Mouse (Mus musculus) G1E-ER4 (cell line): ENCODE measurements around the gene Olfr573-ps1. TPM values are rescaled to one million over a fixed set of nuclear protein-coding genes. Genes with fewer than 3 reads are reported as not detected.

Experiments
- GATA1 ChIP-seq: IDR thresholded peaks from one replicate; pipeline ENCODE4 v1.8.0; 2012; ENCODE audit warnings: low read length, inconsistent platforms
- polyA plus RNA-seq: library from polyadenylated mRNA; stranded (reverse); fragments of >175 nt; gene quantifications from 2 replicates; pipeline ENCODE4 v1.2.3, GENCODE M21; 2012

The Olfr573-ps1 gene
- polyA plus RNA-seq = not detected in 2 replicates

- TF ChIP-seq GATA1 = no peak
Measured at GRCm38 (mm10) chr7:102942475-102942874, at the start of gene Olfr573-ps1. Gene Olfr573-ps1, minus strand, starts transcription at chr7:102942575.

GRCm38 (mm10) chr7:102989224-102989623, 46.8 kb upstream of the Olfr573-ps1 start, which contains the start of gene Olfr578:
Gene Olfr578, minus strand, starts transcription at chr7:102989324.
- TF ChIP-seq GATA1 = no peak

- no peak for TF ChIP-seq GATA1
Measured at GRCm38 (mm10) chr7:102975843-102976242, 33.5 kb upstream of the Olfr573-ps1 start, which contains the start of gene Olfr577. Gene Olfr577, minus strand, starts transcription at chr7:102975943.

GRCm38 (mm10) chr7:102974399-102974798, 32.0 kb upstream of the Olfr573-ps1 start:
- TF ChIP-seq GATA1 = no peak

GRCm38 (mm10) chr7:102962360-102962759, 20.0 kb upstream of the Olfr573-ps1 start, which contains the start of gene Olfr576:
Gene Olfr576, plus strand, starts transcription at chr7:102962660.
- no peak for TF ChIP-seq GATA1

- no peak for TF ChIP-seq GATA1
Measured at GRCm38 (mm10) chr7:102958593-102958992, 16.2 kb upstream of the Olfr573-ps1 start, which contains the start of gene Olfr575. Gene Olfr575, minus strand, starts transcription at chr7:102958775.

GRCm38 (mm10) chr7:102958137-102958536, 15.8 kb upstream of the Olfr573-ps1 start:
- TF ChIP-seq GATA1 = no peak

- no peak for TF ChIP-seq GATA1
Measured at GRCm38 (mm10) chr7:102950732-102951131, 8.4 kb upstream of the Olfr573-ps1 start.

- no peak for TF ChIP-seq GATA1
Measured at GRCm38 (mm10) chr7:102948167-102948566, 5.8 kb upstream of the Olfr573-ps1 start, which contains the start of gene Olfr574. Gene Olfr574, plus strand, starts transcription at chr7:102948467.

GRCm38 (mm10) chr7:102943417-102943816, 1.0 kb upstream of the Olfr573-ps1 start:
- no peak for TF ChIP-seq GATA1

GRCm38 (mm10) chr7:102927105-102927504, 15.3 kb downstream of the Olfr573-ps1 start:
- no peak for TF ChIP-seq GATA1

- TF ChIP-seq GATA1 = no peak
Measured at GRCm38 (mm10) chr7:102924109-102924508, 18.3 kb downstream of the Olfr573-ps1 start, which contains the start of gene Olfr572. Gene Olfr572, plus strand, starts transcription at chr7:102924409.

- no peak for TF ChIP-seq GATA1
Measured at GRCm38 (mm10) chr7:102919632-102920031, 22.7 kb downstream of the Olfr573-ps1 start.

- no peak for TF ChIP-seq GATA1
Measured at GRCm38 (mm10) chr7:102917032-102917875, 25.1 kb downstream of the Olfr573-ps1 start, which contains the start of gene Olfr571. Gene Olfr571, minus strand, starts transcription at chr7:102917536.

- no peak for TF ChIP-seq GATA1
Measured at GRCm38 (mm10) chr7:102916405-102916804, 26.0 kb downstream of the Olfr573-ps1 start.

- no peak for TF ChIP-seq GATA1
Measured at GRCm38 (mm10) chr7:102915261-102915660, 27.1 kb downstream of the Olfr573-ps1 start.

Other genes starting within 250 kb of the Olfr573-ps1 start
- not detected in 2 replicates for gene Olfr557, start 246.7 kb downstream of the Olfr573-ps1 start, polyA plus RNA-seq
- gene Olfr558, start 240.4 kb downstream of the Olfr573-ps1 start, polyA plus RNA-seq = not detected in 2 replicates
- gene Olfr33, start 223.5 kb downstream of the Olfr573-ps1 start, polyA plus RNA-seq = not detected in 2 replicates
- not detected in 2 replicates for gene Olfr559, start 215.1 kb downstream of the Olfr573-ps1 start, polyA plus RNA-seq
- gene Olfr560, start 183.2 kb downstream of the Olfr573-ps1 start, polyA plus RNA-seq = not detected in 2 replicates
- not detected in 2 replicates for gene Olfr78, start 183.1 kb downstream of the Olfr573-ps1 start, polyA plus RNA-seq
- gene Olfr561, start 171.4 kb downstream of the Olfr573-ps1 start, polyA plus RNA-seq = not detected in 2 replicates
- not detected in 2 replicates for gene Olfr564, start 139.1 kb downstream of the Olfr573-ps1 start, polyA plus RNA-seq
- gene Olfr566, start 83.8 kb downstream of the Olfr573-ps1 start, polyA plus RNA-seq = not detected in 2 replicates
- not detected in 2 replicates for gene Olfr568, start 65.5 kb downstream of the Olfr573-ps1 start, polyA plus RNA-seq
- not detected in 2 replicates for gene Olfr569, start 51.7 kb downstream of the Olfr573-ps1 start, polyA plus RNA-seq
- not detected in 2 replicates for gene Olfr570, start 48.0 kb downstream of the Olfr573-ps1 start, polyA plus RNA-seq
- not detected in 2 replicates for gene Olfr571, start 25.0 kb downstream of the Olfr573-ps1 start, polyA plus RNA-seq
- not detected in 2 replicates for gene Olfr572, start 18.2 kb downstream of the Olfr573-ps1 start, polyA plus RNA-seq
- not detected in 2 replicates for gene Olfr574, start 5.9 kb upstream of the Olfr573-ps1 start, polyA plus RNA-seq
- not detected in 2 replicates for gene Olfr575, start 16.2 kb upstream of the Olfr573-ps1 start, polyA plus RNA-seq
- not detected in 2 replicates for gene Olfr576, start 20.1 kb upstream of the Olfr573-ps1 start, polyA plus RNA-seq
- gene Olfr577, start 33.4 kb upstream of the Olfr573-ps1 start, polyA plus RNA-seq = not detected in 2 replicates
- gene Olfr578, start 46.7 kb upstream of the Olfr573-ps1 start, polyA plus RNA-seq = not detected in 2 replicates
- not detected in 2 replicates for gene Olfr582, start 95.4 kb upstream of the Olfr573-ps1 start, polyA plus RNA-seq
- not detected in 2 replicates for gene Olfr583, start 108.7 kb upstream of the Olfr573-ps1 start, polyA plus RNA-seq
- not detected in 2 replicates for gene Olfr584, start 139.3 kb upstream of the Olfr573-ps1 start, polyA plus RNA-seq
- gene Olfr585, start 155.1 kb upstream of the Olfr573-ps1 start, polyA plus RNA-seq = not detected in 2 replicates
- gene Olfr586, start 183.1 kb upstream of the Olfr573-ps1 start, polyA plus RNA-seq = not detected in 2 replicates
- not detected in 2 replicates for gene Olfr588-ps1, start 198.3 kb upstream of the Olfr573-ps1 start, polyA plus RNA-seq
- not detected in 2 replicates for gene Olfr589, start 213.8 kb upstream of the Olfr573-ps1 start, polyA plus RNA-seq
- gene Olfr591, start 235.8 kb upstream of the Olfr573-ps1 start, polyA plus RNA-seq = not detected in 2 replicates
- not detected in 2 replicates for gene Olfr592, start 242.2 kb upstream of the Olfr573-ps1 start, polyA plus RNA-seq